Mouse (Mus musculus) kidney, postnatal 25 days (tissue): ENCODE measurements around the gene Gsk3b.
"Not testable (repeated sequence)": the region's sequence is repeated elsewhere in the genome, so short reads cannot be mapped to it uniquely, and the experiment has no call there.

Experiments
- DNase-seq, 2 experiments: peaks; one replicate each; pipeline ENCODE4 v3.0.0; 2021; ENCODE audit warnings: mixed read lengths in 2 of 2

Gsk3b gene

GRCm38 (mm10) chr16:38191460-38191859, 102.7 kb downstream of the Gsk3b start:
- no peak for DNase-seq

GRCm38 (mm10) chr16:38192640-38193039, 103.8 kb downstream of the Gsk3b start:
- DNase-seq: no peak

GRCm38 (mm10) chr16:38197299-38197698, 108.5 kb downstream of the Gsk3b start:
- peak; percentile 48 to 81 for DNase-seq

- no peak for DNase-seq
These were observed 116.5 kb downstream of the Gsk3b start for GRCm38 (mm10) chr16:38205272-38205671.

- not testable (repeated sequence) for DNase-seq
These were observed 133.7 kb downstream of the Gsk3b start for GRCm38 (mm10) chr16:38222491-38222890.

- no peak for DNase-seq
These were observed 148.3 kb downstream of the Gsk3b start for GRCm38 (mm10) chr16:38236936-38237585.

GRCm38 (mm10) chr16:38239729-38240128, 150.9 kb downstream of the Gsk3b start:
- DNase-seq: peak in 1 of 2 experiments; percentile 46

- DNase-seq: no peak
These were observed 151.4 kb downstream of the Gsk3b start for GRCm38 (mm10) chr16:38240167-38240566.

- no peak for DNase-seq
These were observed 155.3 kb downstream of the Gsk3b start for GRCm38 (mm10) chr16:38244111-38244510.

- no peak for DNase-seq
These were observed 156.6 kb downstream of the Gsk3b start for GRCm38 (mm10) chr16:38245379-38245778.

- DNase-seq: no peak
These were observed 157.2 kb downstream of the Gsk3b start for GRCm38 (mm10) chr16:38245849-38246585.

- no peak for DNase-seq
These were observed 159.6 kb downstream of the Gsk3b start for GRCm38 (mm10) chr16:38248331-38248961.

- no peak for DNase-seq
These were observed 161.7 kb downstream of the Gsk3b start for GRCm38 (mm10) chr16:38250467-38250866.

GRCm38 (mm10) chr16:38254001-38254400, 165.2 kb downstream of the Gsk3b start:
- no peak for DNase-seq

- no peak for DNase-seq
These were observed 166.3 kb downstream of the Gsk3b start for GRCm38 (mm10) chr16:38255107-38255506.

GRCm38 (mm10) chr16:38255927-38256326, 167.1 kb downstream of the Gsk3b start:
- peak in 1 of 2 experiments; percentile 61 for DNase-seq

GRCm38 (mm10) chr16:38271601-38272000, 182.8 kb downstream of the Gsk3b start:
- DNase-seq: no peak

- no peak for DNase-seq
These were observed 183.7 kb downstream of the Gsk3b start for GRCm38 (mm10) chr16:38272483-38272882.

- no peak for DNase-seq
These were observed 185.9 kb downstream of the Gsk3b start for GRCm38 (mm10) chr16:38274737-38275136.

GRCm38 (mm10) chr16:38279794-38280193, 191.0 kb downstream of the Gsk3b start:
- DNase-seq: no peak

GRCm38 (mm10) chr16:38280951-38281350, 192.2 kb downstream of the Gsk3b start:
- DNase-seq: no peak

- no peak for DNase-seq
These were observed 193.9 kb downstream of the Gsk3b start for GRCm38 (mm10) chr16:38282559-38283160.

GRCm38 (mm10) chr16:38283300-38283699, 194.5 kb downstream of the Gsk3b start:
- no peak for DNase-seq
